14 mouse cellular contexts compared by ENCODE assay signal in genomic region chr5:74633453-74633852, GRCm38 (mm10).
"Had no signal": no experiment of that assay in that cellular context is flagged by ENCODE, and none has a peak within 500 bp of the region (broad histone marks: within the 10 kb centered on the region; RNA-seq: fewer than 3 reads in every experiment).

No protein-coding gene starts in this region.

- ATAC-seq: intestine, embryonic 16.5 days; midbrain, embryonic 15.5 days had no signal

- H3K9ac ChIP-seq: kidney, embryonic 15.5 days; liver, embryonic 13.5 days; midbrain, embryonic 12.5 days; midbrain, embryonic 15.5 days had no signal

- H3K36me3 ChIP-seq: kidney, embryonic 15.5 days; liver, embryonic 13.5 days; midbrain, embryonic 12.5 days; midbrain, embryonic 15.5 days had no signal

- H3K4me1 ChIP-seq: liver, embryonic 13.5 days; midbrain, embryonic 12.5 days; midbrain, embryonic 15.5 days had no signal

- H3K9me3 ChIP-seq: kidney, embryonic 15.5 days; liver, embryonic 13.5 days; midbrain, embryonic 12.5 days; midbrain, embryonic 15.5 days had no signal

- H3K4me2 ChIP-seq: liver, embryonic 13.5 days; midbrain, embryonic 12.5 days; midbrain, embryonic 15.5 days had no signal

- H3K27me3 ChIP-seq: kidney, embryonic 15.5 days; liver, embryonic 13.5 days; midbrain, embryonic 12.5 days; midbrain, embryonic 15.5 days had no signal

- DNase-seq: kidney, adult 18-20 months; kidney, postnatal 25 days; layer of hippocampus, postnatal 36 days; liver, embryonic 13.5 days; lung, adult 2 months; thymus, adult 18-20 months; thymus, postnatal 36 days had no signal

- H3K27ac ChIP-seq: kidney, embryonic 15.5 days; layer of hippocampus, adult 2 months; left cerebral cortex, adult 2 months; liver, embryonic 13.5 days; macrophage; midbrain, embryonic 12.5 days; midbrain, embryonic 15.5 days had no signal

- H3K4me3 ChIP-seq: kidney, embryonic 15.5 days; layer of hippocampus, adult 2 months; left cerebral cortex, adult 2 months; liver, embryonic 13.5 days; midbrain, embryonic 12.5 days; midbrain, embryonic 15.5 days had no signal
